Mouse (Mus musculus): ENCODE data around the gene Rab42. TPM values are rescaled to one million over a fixed set of nuclear protein-coding genes. Genes with fewer than 3 reads are reported as not detected.

Gene Rab42
- polyA plus RNA-seq, 1 experiment from 2014 or later, result 2.5 TPM

GRCm38 (mm10) chr4:132345135-132345842 lies 42.1 kb upstream of the Rab42 start:
- H3K27me3 ChIP-seq (ENCODE audit: control insufficient read depth, insufficient read depth, low read depth, low read length), result no peaks in the 10 kb centered on the region
- under 1% methylated on average over 68 of the region's 83 CpGs for WGBS
- peak overlapping the region; percentile 88 for H3K4me3 ChIP-seq (ENCODE audit: low read length)
- H3K4me1 ChIP-seq (replicated peaks; ENCODE audit: control insufficient read depth, insufficient read depth, low read length), result peaks cover 26% of the 10 kb centered on the region
- peak overlapping the region; percentile 89 for H3K9ac ChIP-seq (ENCODE audit: low read length)
- peak overlapping the region; percentile 89 for H3K4me2 ChIP-seq (ENCODE audit: low read depth, low read length)
- H3K9me3 ChIP-seq (ENCODE audit: control insufficient read depth, low read length), result no peaks in the 10 kb centered on the region
- no peaks in the 10 kb centered on the region for H3K36me3 ChIP-seq (ENCODE audit: control insufficient read depth, insufficient read depth, low read length)
- peak overlapping the region; percentile 60 for H3K27ac ChIP-seq (ENCODE audit: low read length)
- peak; percentile 93 for ATAC-seq (ENCODE audit: low read depth)

DNA sequence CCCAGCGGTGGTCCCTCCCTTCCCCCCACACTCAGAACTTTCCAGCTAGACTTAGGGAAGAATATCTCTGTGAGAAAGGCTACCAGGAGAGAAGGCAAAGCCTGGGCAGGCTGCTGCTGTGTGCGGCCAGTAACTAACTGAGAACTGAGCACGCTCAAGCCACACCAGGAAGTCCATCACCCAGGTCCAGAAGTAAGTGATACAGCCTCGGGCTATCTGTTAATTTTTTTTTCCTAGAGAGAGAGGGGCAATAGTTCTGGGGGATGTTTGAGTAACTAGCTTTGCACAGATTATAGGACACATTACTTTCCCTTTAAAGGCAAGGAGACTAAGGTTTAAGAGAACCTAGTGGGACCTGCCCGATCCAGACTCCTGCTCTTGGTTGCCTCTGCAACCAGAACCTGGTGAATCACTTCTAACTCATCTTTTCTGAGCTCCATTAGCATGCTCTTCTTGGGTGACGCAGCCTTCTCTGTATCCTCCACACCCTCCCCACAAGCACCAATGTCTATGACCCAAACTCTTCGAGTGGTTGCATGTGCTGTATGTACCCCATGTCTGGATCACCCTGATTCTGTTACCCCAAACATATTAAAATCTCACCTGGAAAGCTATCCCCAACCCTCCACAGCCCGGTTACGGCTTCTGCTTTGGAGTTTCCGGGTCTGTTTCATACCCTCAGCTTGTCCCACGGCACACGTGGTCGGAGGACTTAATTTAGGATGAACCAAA lies 41.4 kb upstream of the Rab42 start:
- 0 out of 2 replicates have a peak, but pooled peaks have one; percentile 13 for ATAC-seq (ENCODE audit: low read depth)
- peaks cover 26% of the 10 kb centered on the region for H3K4me1 ChIP-seq (replicated peaks; ENCODE audit: control insufficient read depth, insufficient read depth, low read length)
- H3K27ac ChIP-seq (ENCODE audit: low read length), result no peak overlapping the region
- H3K27me3 ChIP-seq (ENCODE audit: control insufficient read depth, insufficient read depth, low read depth, low read length), result no peaks in the 10 kb centered on the region
- H3K4me2 ChIP-seq (ENCODE audit: low read depth, low read length), result peak overlapping the region; percentile 89
- H3K9me3 ChIP-seq (ENCODE audit: control insufficient read depth, low read length), result no peaks in the 10 kb centered on the region
- 3% methylated on average over 13 of the region's 13 CpGs for WGBS
- peaks cover 2% of the 10 kb centered on the region; the same call in 1 of the 2 replicates for H3K36me3 ChIP-seq (ENCODE audit: control insufficient read depth, insufficient read depth, low read length)
- H3K9ac ChIP-seq (ENCODE audit: low read length), result peak overlapping the region; percentile 89
- peak overlapping the region; percentile 88 for H3K4me3 ChIP-seq (ENCODE audit: low read length)

- Histone ChIP-seq H3K27ac (ENCODE audit: low read length) (no peak overlapping the region), H3K9me3 (ENCODE audit: control insufficient read depth, low read length) (no peaks in the 10 kb centered on the region), H3K36me3 (ENCODE audit: control insufficient read depth, insufficient read depth, low read length) (peaks cover 26% of the 10 kb centered on the region), H3K4me2 (ENCODE audit: low read depth, low read length) (no peak overlapping the region), H3K4me3 (ENCODE audit: low read length) (no peak overlapping the region), H3K9ac (ENCODE audit: low read length) (no peak overlapping the region), H3K4me1 (replicated peaks; ENCODE audit: control insufficient read depth, insufficient read depth, low read length) (peaks cover 26% of the 10 kb centered on the region), H3K27me3 (ENCODE audit: control insufficient read depth, insufficient read depth, low read depth, low read length) (no peaks in the 10 kb centered on the region)
- ATAC-seq (ENCODE audit: low read depth), result no peak
- 90% methylated on average over 3 of the region's 3 CpGs for WGBS
These were observed 38.3 kb upstream of the Rab42 start for GRCm38 (mm10) chr4:132341451-132341850.

- Histone ChIP-seq H3K36me3 (ENCODE audit: control insufficient read depth, insufficient read depth, low read length) (peaks cover 44% of the 10 kb centered on the region), H3K4me3 (ENCODE audit: low read length) (no peak overlapping the region), H3K27me3 (ENCODE audit: control insufficient read depth, insufficient read depth, low read depth, low read length) (no peaks in the 10 kb centered on the region), H3K27ac (ENCODE audit: low read length) (no peak overlapping the region), H3K9ac (ENCODE audit: low read length) (no peak overlapping the region), H3K4me1 (replicated peaks; ENCODE audit: control insufficient read depth, insufficient read depth, low read length) (peaks cover 13% of the 10 kb centered on the region), H3K9me3 (ENCODE audit: control insufficient read depth, low read length) (no peaks in the 10 kb centered on the region), H3K4me2 (ENCODE audit: low read depth, low read length) (no peak overlapping the region)
- WGBS, result 88% methylated on average over 13 of the region's 13 CpGs
- ATAC-seq (ENCODE audit: low read depth), result no peak
These were observed 35.8 kb upstream of the Rab42 start for GRCm38 (mm10) chr4:132338943-132339342.

GRCm38 (mm10) chr4:132332880-132333279 lies 29.7 kb upstream of the Rab42 start:
- no peak for ATAC-seq (ENCODE audit: low read depth)
- H3K4me2 ChIP-seq (ENCODE audit: low read depth, low read length), result no peak overlapping the region
- H3K9ac ChIP-seq (ENCODE audit: low read length), result no peak overlapping the region
- peaks cover 39% of the 10 kb centered on the region for H3K36me3 ChIP-seq (ENCODE audit: control insufficient read depth, insufficient read depth, low read length)
- H3K4me1 ChIP-seq (replicated peaks; ENCODE audit: control insufficient read depth, insufficient read depth, low read length), result peaks cover 7% of the 10 kb centered on the region
- H3K27me3 ChIP-seq (ENCODE audit: control insufficient read depth, insufficient read depth, low read depth, low read length), result no peaks in the 10 kb centered on the region
- WGBS, result 85% methylated on average over 6 of the region's 6 CpGs
- H3K9me3 ChIP-seq (ENCODE audit: control insufficient read depth, low read length), result no peaks in the 10 kb centered on the region
- H3K27ac ChIP-seq (ENCODE audit: low read length), result no peak overlapping the region
- H3K4me3 ChIP-seq (ENCODE audit: low read length), result no peak overlapping the region

GRCm38 (mm10) chr4:132331960-132332359 lies 28.8 kb upstream of the Rab42 start:
- WGBS, result 82% methylated on average over 3 of the region's 3 CpGs
- no peak for ATAC-seq (ENCODE audit: low read depth)
- H3K36me3 ChIP-seq (ENCODE audit: control insufficient read depth, insufficient read depth, low read length), result peaks cover 32% of the 10 kb centered on the region

GRCm38 (mm10) chr4:132329835-132330354 lies 26.7 kb upstream of the Rab42 start:
- Histone ChIP-seq H3K4me2 (ENCODE audit: low read depth, low read length) (peak overlapping the region; percentile 68), H3K4me1 (replicated peaks; ENCODE audit: control insufficient read depth, insufficient read depth, low read length) (peaks cover 7% of the 10 kb centered on the region), H3K27ac (ENCODE audit: low read length) (peak overlapping the region; percentile 96), H3K4me3 (ENCODE audit: low read length) (peak overlapping the region; percentile 88), H3K27me3 (ENCODE audit: control insufficient read depth, insufficient read depth, low read depth, low read length) (no peaks in the 10 kb centered on the region), H3K36me3 (ENCODE audit: control insufficient read depth, insufficient read depth, low read length) (peaks cover 20% of the 10 kb centered on the region), H3K9ac (ENCODE audit: low read length) (peak overlapping the region; percentile 94), H3K9me3 (ENCODE audit: control insufficient read depth, low read length) (no peaks in the 10 kb centered on the region)
- WGBS, result 6% methylated on average over 10 of the region's 10 CpGs
- ATAC-seq (ENCODE audit: low read depth), result peak; percentile 13; the same call in 1 of the 2 replicates

More at GRCm38 (mm10) chr4:132331960-132332359, 28.8 kb upstream of the Rab42 start:
- no peak overlapping the region for H3K4me3 ChIP-seq (ENCODE audit: low read length)
- H3K4me1 ChIP-seq (replicated peaks; ENCODE audit: control insufficient read depth, insufficient read depth, low read length), result peaks cover 7% of the 10 kb centered on the region
- H3K4me2 ChIP-seq (ENCODE audit: low read depth, low read length), result no peak overlapping the region
- no peak overlapping the region for H3K27ac ChIP-seq (ENCODE audit: low read length)
- no peaks in the 10 kb centered on the region for H3K27me3 ChIP-seq (ENCODE audit: control insufficient read depth, insufficient read depth, low read depth, low read length)
- H3K9ac ChIP-seq (ENCODE audit: low read length), result no peak overlapping the region
- H3K9me3 ChIP-seq (ENCODE audit: control insufficient read depth, low read length), result no peaks in the 10 kb centered on the region

GRCm38 (mm10) chr4:132329115-132329834 lies 26.1 kb upstream of the Rab42 start, which contains the start of gene Trnau1ap:
Gene Trnau1ap (minus strand): TSS chr4:132329538.
- Histone ChIP-seq H3K27ac (ENCODE audit: low read length) (peak within 1 kb of the TSS; percentile 96), H3K9ac (ENCODE audit: low read length) (peak within 1 kb of the TSS; percentile 94), H3K27me3 (ENCODE audit: control insufficient read depth, insufficient read depth, low read depth, low read length) (no peaks in the 10 kb centered on the region), H3K36me3 (ENCODE audit: control insufficient read depth, insufficient read depth, low read length) (peaks cover 20% of the 10 kb centered on the region), H3K9me3 (ENCODE audit: control insufficient read depth, low read length) (no peaks in the 10 kb centered on the region), H3K4me3 (ENCODE audit: low read length) (peak within 1 kb of the TSS; percentile 88), H3K4me2 (ENCODE audit: low read depth, low read length) (peak within 1 kb of the TSS; percentile 68), H3K4me1 (replicated peaks; ENCODE audit: control insufficient read depth, insufficient read depth, low read length) (peaks cover 7% of the 10 kb centered on the region)
- peak; percentile 98 for ATAC-seq (ENCODE audit: low read depth)
- WGBS, result under 1% methylated on average over 52 of the region's 52 CpGs

Data from lung, embryonic 16.5 days (tissue).